Mouse (Mus musculus): ENCODE measurements around the gene Olfr588-ps1. TPM values are rescaled to one million over a fixed set of nuclear protein-coding genes. Genes with fewer than 3 reads are reported as not detected.

Gene Olfr588-ps1
- total and polyA plus RNA-seq, 3 experiments, result not detected

DNA sequence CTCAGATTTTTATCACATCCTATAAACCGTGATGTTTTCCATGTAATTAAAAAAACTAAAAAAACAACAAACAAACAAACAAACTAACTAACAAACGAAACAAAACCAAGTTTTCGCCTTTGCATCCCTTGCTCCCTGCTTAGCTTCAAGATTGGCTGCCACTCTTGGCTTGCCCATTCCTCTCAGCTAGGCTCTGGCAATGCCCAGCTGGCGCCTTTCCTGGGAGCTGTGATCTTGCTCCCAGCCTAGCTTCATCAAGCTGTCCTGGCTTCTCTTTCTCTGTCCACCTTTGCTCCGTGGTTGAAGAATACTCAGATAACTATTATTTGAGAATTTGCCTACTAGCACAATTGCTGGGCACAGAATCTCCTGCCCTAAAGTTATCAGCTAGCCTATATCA, 29.0 kb downstream of the Olfr588-ps1 start:
- DNase-seq (ENCODE audit: low read depth, low spot score), result no peak
- Histone ChIP-seq H3K27me3 (ENCODE audit: control insufficient read depth in 1 of 2, insufficient read depth in 2 of 2, low read length in 2 of 2) (no peaks in the 10 kb centered on the region), H3K9me3 (replicated peaks; ENCODE audit: insufficient read depth, low read length) (no peaks in the 10 kb centered on the region), H3K79me2 (ENCODE audit: control insufficient read depth, insufficient read depth, low read length, poor library complexity) (no peaks in the 10 kb centered on the region), H3K36me3 (ENCODE audit: control insufficient read depth in 1 of 2, insufficient read depth in 2 of 2, low read length in 2 of 2) (no peaks in the 10 kb centered on the region), H3K4me1 (ENCODE audit: control insufficient read depth in 1 of 2, insufficient read depth in 2 of 2, low read length in 2 of 2) (no peaks in the 10 kb centered on the region), H3K4me3 (ENCODE audit: control insufficient read depth in 1 of 2, insufficient read depth in 1 of 2, low read depth in 2 of 2, low read length in 2 of 2) (no peak overlapping the region), H3K27ac (ENCODE audit: control insufficient read depth, low read depth, low read length) (no peak overlapping the region), H3K9ac (ENCODE audit: control insufficient read depth, low read depth, low read length, poor library complexity, severe bottlenecking) (no peak overlapping the region)
- TF ChIP-seq ZNF384 (IDR thresholded peaks at IDR 0.05; ENCODE audit: low read depth, low read length) (no peak), JUND (IDR thresholded peaks at IDR 0.05; ENCODE audit: low read depth, low read length) (no peak), POLR2A (IDR thresholded peaks at IDR 0.05; ENCODE audit: control insufficient read depth in 1 of 2, insufficient read depth in 1 of 2, low read depth in 1 of 2, low read length in 2 of 2, poor library complexity in 1 of 2) (no peak), CHD1 (IDR thresholded peaks at IDR 0.05; ENCODE audit: low read depth, low read length) (no peak), ETS1 (IDR thresholded peaks at IDR 0.05; ENCODE audit: low read depth, low read length) (no peak), ZC3H11A (IDR thresholded peaks at IDR 0.05; ENCODE audit: low read depth, low read length) (no peak), USF2 (IDR thresholded peaks at IDR 0.05; ENCODE audit: borderline replicate concordance in 1 of 2, insufficient read depth in 1 of 2, low read depth in 1 of 2, low read length in 2 of 2) (no peak), MEF2A (IDR thresholded peaks at IDR 0.05; ENCODE audit: extremely low read depth, insufficient replicate concordance, low read depth, low read length, poor library complexity, severe bottlenecking) (no peak), HCFC1 (IDR thresholded peaks at IDR 0.05; ENCODE audit: low read depth, low read length) (no peak), SMC3 (IDR thresholded peaks at IDR 0.05; ENCODE audit: low read depth, low read length) (no peak), EP300 (IDR thresholded peaks at IDR 0.05; ENCODE audit: low read depth in 1 of 2, low read length in 2 of 2) (no peak), BHLHE40 (IDR thresholded peaks at IDR 0.05; ENCODE audit: borderline replicate concordance, low read depth, low read length) (no peak), E2F4 (IDR thresholded peaks at IDR 0.05; ENCODE audit: borderline replicate concordance, low read depth, low read length) (no peak), KAT2A (conservative IDR thresholded peaks at IDR 0.05; ENCODE audit: low read depth, low read length) (no peak), POLR2AphosphoS5 (IDR thresholded peaks at IDR 0.05; ENCODE audit: borderline replicate concordance, low read depth, low read length) (no peak), NELFE (IDR thresholded peaks at IDR 0.05; ENCODE audit: low read depth, low read length) (no peak), MAFK (IDR thresholded peaks at IDR 0.05; ENCODE audit: borderline replicate concordance, low read depth, low read length) (no peak), ELF1 (IDR thresholded peaks at IDR 0.05; ENCODE audit: low read depth, low read length) (no peak), RAD21 (IDR thresholded peaks at IDR 0.05; ENCODE audit: low read depth, low read length) (no peak)

- H3K9ac ChIP-seq (ENCODE audit: control insufficient read depth, low read depth, low read length, poor library complexity, severe bottlenecking), result no peak within 1 kb of the TSS
- H3K9me3 ChIP-seq (replicated peaks; ENCODE audit: insufficient read depth, low read length), result no peaks in the 10 kb centered on the region
- no peaks in the 10 kb centered on the region for H3K4me1 ChIP-seq (ENCODE audit: control insufficient read depth in 1 of 2, insufficient read depth in 2 of 2, low read length in 2 of 2)
- DNase-seq (ENCODE audit: low read depth, low spot score), result no peak
- H3K27me3 ChIP-seq (ENCODE audit: control insufficient read depth in 1 of 2, insufficient read depth in 2 of 2, low read length in 2 of 2), result no peaks in the 10 kb centered on the region
- H3K79me2 ChIP-seq (ENCODE audit: control insufficient read depth, insufficient read depth, low read length, poor library complexity), result no peaks in the 10 kb centered on the region
- TF ChIP-seq MAX (IDR thresholded peaks at IDR 0.05; ENCODE audit: low read length) (no peak), ZNF384 (IDR thresholded peaks at IDR 0.05; ENCODE audit: low read depth, low read length) (no peak), SMC3 (IDR thresholded peaks at IDR 0.05; ENCODE audit: low read depth, low read length) (no peak), USF1 (IDR thresholded peaks at IDR 0.05; ENCODE audit: low read depth, low read length) (no peak), MXI1 (IDR thresholded peaks at IDR 0.05; ENCODE audit: low read depth, low read length) (no peak), TAL1 (IDR thresholded peaks at IDR 0.05; ENCODE audit: low read length) (no peak), NELFE (IDR thresholded peaks at IDR 0.05; ENCODE audit: low read depth, low read length) (no peak), RAD21 (IDR thresholded peaks at IDR 0.05; ENCODE audit: low read depth, low read length) (no peak), MAZ (IDR thresholded peaks at IDR 0.05; ENCODE audit: low read depth, low read length) (no peak), EP300 (IDR thresholded peaks at IDR 0.05; ENCODE audit: low read depth in 1 of 2, low read length in 2 of 2) (no peak), JUND (IDR thresholded peaks at IDR 0.05; ENCODE audit: low read depth, low read length) (no peak), MAFK (IDR thresholded peaks at IDR 0.05; ENCODE audit: borderline replicate concordance, low read depth, low read length) (no peak), TCF12 (IDR thresholded peaks at IDR 0.05; ENCODE audit: low read depth, low read length) (no peak), GABPA (IDR thresholded peaks at IDR 0.05; ENCODE audit: low read depth, low read length) (no peak), POLR2AphosphoS2 (IDR thresholded peaks at IDR 0.05; ENCODE audit: low read length) (no peak), MEF2A (IDR thresholded peaks at IDR 0.05; ENCODE audit: extremely low read depth, insufficient replicate concordance, low read depth, low read length, poor library complexity, severe bottlenecking) (no peak), POLR2AphosphoS5 (IDR thresholded peaks at IDR 0.05; ENCODE audit: borderline replicate concordance, low read depth, low read length) (no peak)
- no peak within 1 kb of the TSS for H3K4me3 ChIP-seq (ENCODE audit: control insufficient read depth in 1 of 2, insufficient read depth in 1 of 2, low read depth in 2 of 2, low read length in 2 of 2)
- no peaks in the 10 kb centered on the region for H3K36me3 ChIP-seq (ENCODE audit: control insufficient read depth in 1 of 2, insufficient read depth in 2 of 2, low read length in 2 of 2)
- H3K27ac ChIP-seq (ENCODE audit: control insufficient read depth, low read depth, low read length), result no peak within 1 kb of the TSS
Measured at GRCm38 (mm10) chr7:103178240-103178639, 37.6 kb downstream of the Olfr588-ps1 start, which contains the start of gene Olfr591. Gene Olfr591 (minus strand): TSS chr7:103178340.
